Mouse (Mus musculus) limb, embryonic 11.5 days (tissue): ENCODE data around the gene Spink4. TPM values are rescaled to one million over a fixed set of nuclear protein-coding genes. Genes with fewer than 3 reads are reported as not detected.
A peak's percentile ranks its signal among the peaks of the same experiment; 100 is the strongest.
"Not testable (repeated sequence)": the region's sequence is repeated elsewhere in the genome, so short reads cannot be mapped to it uniquely, and the experiment has no call there.

ENCODE experiments used
- ATAC-seq: fragments of 200-750 bp; cut with Nextera tagmentation; 2 replicates; pipeline ENCODE4 v1.8.0; 2017; ENCODE audit warnings: low read depth; ENCODE audit not compliant: insufficient number of reproducible peaks, low FRiP score, low TSS enrichment
- DNase-seq: peaks from one replicate; pipeline ENCODE4 v3.0.0-alpha.2; 2015; ENCODE audit warnings: low spot score
- H3K27ac ChIP-seq: fragments of 300-500 bp; sonication (generic); replicated peaks from 2 replicates; pipeline ENCODE4 v1.5.1; 2014; ENCODE audit warnings: low read depth, mild to moderate bottlenecking, low read length
- H3K27me3 ChIP-seq: fragments of 300-500 bp; sonication (generic); 2 replicates; pipeline ENCODE4 v1.6.1; 2014; ENCODE audit warnings: mild to moderate bottlenecking, low read length, mixed read lengths; ENCODE audit not compliant: control insufficient read depth, insufficient read depth
- H3K36me3 ChIP-seq: fragments of 300-500 bp; sonication (generic); 2 replicates; pipeline ENCODE4 v1.6.1; 2014; ENCODE audit warnings: mild to moderate bottlenecking, low read length, moderate library complexity, mixed read lengths; ENCODE audit not compliant: control insufficient read depth, insufficient read depth
- H3K4me1 ChIP-seq: fragments of 300-500 bp; sonication (generic); 2 replicates; pipeline ENCODE4 v1.6.1; 2014; ENCODE audit warnings: low read length, mixed read lengths; ENCODE audit not compliant: control insufficient read depth, insufficient read depth
- H3K4me2 ChIP-seq: fragments of 300-500 bp; sonication (generic); 2 replicates; pipeline ENCODE4 v1.6.1; 2014; ENCODE audit warnings: low read depth, mild to moderate bottlenecking, moderate library complexity; ENCODE audit not compliant: severe bottlenecking
- H3K4me3 ChIP-seq: fragments of 300-500 bp; sonication (generic); 2 replicates; pipeline ENCODE4 v1.5.1; 2014; ENCODE audit warnings: low read depth, low read length
- H3K9ac ChIP-seq: fragments of 300-500 bp; sonication (generic); 2 replicates; pipeline ENCODE4 v1.6.1; 2014; ENCODE audit warnings: mild to moderate bottlenecking, low read length
- H3K9me3 ChIP-seq: fragments of 300-500 bp; sonication (generic); 2 replicates; pipeline ENCODE4 v1.6.1; 2016; ENCODE audit warnings: low read length; ENCODE audit not compliant: control insufficient read depth
- WGBS: fragments of 180-500 bp; shearing (Covaris S2); extraction: QIAGEN DNeasy Blood & Tissue Kit; methylation state at CpG from one replicate; pipeline ENCODE4 v1.1.7; 2014; 5-methylcytosine and 5-hydroxymethylcytosine counted together
- polyA plus RNA-seq: library from polyadenylated mRNA; unstranded; fragments of >200 nt; fragmentation: Nextera tagmentation; extraction: Ambion mirVana; gene quantifications from 2 replicates; pipeline ENCODE4 v1.2.1, GENCODE M21; 2014

The Spink4 gene
- polyA plus RNA-seq, 1 experiment from 2014 or later: not detected

GRCm38 (mm10) chr4:40933694-40934093 lies 13.8 kb downstream of the Spink4 start:
- H3K4me1 ChIP-seq: no peaks in the 10 kb centered on the region
- H3K27ac ChIP-seq: no peak overlapping the region
- H3K27me3 ChIP-seq: no peaks in the 10 kb centered on the region
- no peak overlapping the region for H3K4me2 ChIP-seq
- no peak overlapping the region for H3K4me3 ChIP-seq
- no peaks in the 10 kb centered on the region for H3K9me3 ChIP-seq
- peaks cover 22% of the 10 kb centered on the region for H3K36me3 ChIP-seq
- ATAC-seq: no peak
- 88% methylated on average over 5 of the region's 5 CpGs for WGBS
- DNase-seq: no peak
- H3K9ac ChIP-seq: no peak overlapping the region

- H3K4me1 ChIP-seq, DNase-seq, ATAC-seq, H3K4me3 ChIP-seq, H3K9me3 ChIP-seq, H3K4me2 ChIP-seq, H3K9ac ChIP-seq, H3K27me3 ChIP-seq, H3K27ac ChIP-seq: not testable (repeated sequence)
- H3K36me3 ChIP-seq: peaks cover 28% of the 10 kb centered on the region
- 88% methylated on average over 3 of the region's 3 CpGs for WGBS
Measured at GRCm38 (mm10) chr4:40934369-40934768, 14.5 kb downstream of the Spink4 start.

- Histone ChIP-seq H3K9me3 (no peaks in the 10 kb centered on the region), H3K27me3 (no peaks in the 10 kb centered on the region), H3K9ac (no peak overlapping the region), H3K27ac (no peak overlapping the region), H3K4me2 (no peak overlapping the region), H3K4me1 (no peaks in the 10 kb centered on the region), H3K36me3 (peaks cover 43% of the 10 kb centered on the region), H3K4me3 (no peak overlapping the region)
- DNase-seq (no peak), ATAC-seq (no peak)
- 93% methylated on average over 9 of the region's 9 CpGs for WGBS
Measured at GRCm38 (mm10) chr4:40936175-40936839, 16.5 kb downstream of the Spink4 start.

GRCm38 (mm10) chr4:40938793-40939192 lies 18.9 kb downstream of the Spink4 start:
- H3K36me3 ChIP-seq: peaks cover 49% of the 10 kb centered on the region
- H3K9me3 ChIP-seq: no peaks in the 10 kb centered on the region
- no peak overlapping the region for H3K27ac ChIP-seq
- no peak overlapping the region for H3K4me3 ChIP-seq
- 93% methylated on average over 5 of the region's 5 CpGs for WGBS
- no peaks in the 10 kb centered on the region for H3K4me1 ChIP-seq
- H3K27me3 ChIP-seq: no peaks in the 10 kb centered on the region
- H3K4me2 ChIP-seq: no peak overlapping the region
- no peak for DNase-seq
- no peak for ATAC-seq
- no peak overlapping the region for H3K9ac ChIP-seq

- peaks cover 7% of the 10 kb centered on the region; the same call in 1 of the 2 replicates for H3K4me1 ChIP-seq
- H3K4me3 ChIP-seq: no peak overlapping the region
- ATAC-seq: no peak
- no peak overlapping the region for H3K9ac ChIP-seq
- no peak overlapping the region for H3K4me2 ChIP-seq
- no peak overlapping the region for H3K27ac ChIP-seq
- peaks cover 33% of the 10 kb centered on the region for H3K36me3 ChIP-seq
- 95% methylated on average over 5 of the region's 5 CpGs for WGBS
- no peaks in the 10 kb centered on the region for H3K9me3 ChIP-seq
- DNase-seq: no peak
- H3K27me3 ChIP-seq: no peaks in the 10 kb centered on the region
Measured at GRCm38 (mm10) chr4:40943651-40944050, 23.8 kb downstream of the Spink4 start.

- Histone ChIP-seq H3K4me2 (peak overlapping the region; percentile 55), H3K4me1 (peaks cover 7% of the 10 kb centered on the region; the same call in 1 of the 2 replicates), H3K27ac (no peak overlapping the region), H3K9ac (no peak overlapping the region; the same call in 1 of the 2 replicates), H3K27me3 (no peaks in the 10 kb centered on the region), H3K9me3 (no peaks in the 10 kb centered on the region), H3K4me3 (peak overlapping the region; percentile 81), H3K36me3 (peaks cover 9% of the 10 kb centered on the region; the same call in 1 of the 2 replicates)
- no peak for ATAC-seq
- DNase-seq: no peak
- WGBS: 88% methylated on average over 7 of the region's 7 CpGs
Measured at GRCm38 (mm10) chr4:40946516-40947121, 26.8 kb downstream of the Spink4 start.

GRCm38 (mm10) chr4:40947565-40948159 lies 27.8 kb downstream of the Spink4 start:
- ATAC-seq (peak; percentile 73), DNase-seq (no peak)
- peaks cover 3% of the 10 kb centered on the region; the same call in 1 of the 2 replicates for H3K36me3 ChIP-seq

GRCm38 (mm10) chr4:40948160-40948708 lies 28.4 kb downstream of the Spink4 start, which contains the start of the genes Bag1 and Chmp5:
TSS of gene Bag1 (minus strand) at chr4:40948294.
TSS of gene Chmp5 (plus strand) at chr4:40948407.
- DNase-seq (peak; percentile 99), ATAC-seq (peak; percentile 98)
- H3K9ac ChIP-seq: peak within 1 kb of the TSS; percentile 89
- no peaks in the 10 kb centered on the region; the same call in 1 of the 2 replicates for H3K36me3 ChIP-seq
- no peaks in the 10 kb centered on the region for H3K9me3 ChIP-seq
- no peaks in the 10 kb centered on the region for H3K27me3 ChIP-seq
- WGBS: under 1% methylated on average over 42 of the region's 50 CpGs
- peak within 1 kb of the TSS; percentile 81 for H3K4me3 ChIP-seq
- peaks cover 7% of the 10 kb centered on the region; the same call in 1 of the 2 replicates for H3K4me1 ChIP-seq
- peak within 1 kb of the TSS; percentile 67 for H3K4me2 ChIP-seq
- peak within 1 kb of the TSS; percentile 32; the same call in 1 of the 2 replicates for H3K27ac ChIP-seq

More at GRCm38 (mm10) chr4:40947565-40948159, 27.8 kb downstream of the Spink4 start:
- peak overlapping the region; percentile 32; the same call in 1 of the 2 replicates for H3K27ac ChIP-seq
- no peaks in the 10 kb centered on the region for H3K27me3 ChIP-seq
- H3K9ac ChIP-seq: peak overlapping the region; percentile 89
- H3K4me2 ChIP-seq: peak overlapping the region; percentile 55
- H3K4me3 ChIP-seq: peak overlapping the region; percentile 81
- H3K9me3 ChIP-seq: no peaks in the 10 kb centered on the region
- under 1% methylated on average over 40 of the region's 40 CpGs for WGBS
- peaks cover 7% of the 10 kb centered on the region; the same call in 1 of the 2 replicates for H3K4me1 ChIP-seq
